Mouse (Mus musculus) hindbrain, embryonic 13.5 days (tissue): ENCODE measurements around the gene Igfals. TPM values are rescaled to one million over a fixed set of nuclear protein-coding genes. Genes with fewer than 3 reads are reported as not detected.

ENCODE experiments used
- ATAC-seq: fragments of 200-750 bp; cut with Nextera tagmentation; 2 replicates; pipeline ENCODE4 v1.8.0; 2017; ENCODE audit warnings: moderate TSS enrichment; ENCODE audit not compliant: low FRiP score
- H3K27ac ChIP-seq: fragments of 300-500 bp; sonication (generic); 2 replicates; pipeline ENCODE4 v1.5.1; 2015; ENCODE audit warnings: inconsistent platforms, mild to moderate bottlenecking, moderate library complexity
- H3K27me3 ChIP-seq: fragments of 300-500 bp; sonication (generic); 2 replicates; pipeline ENCODE4 v1.6.1; 2015; ENCODE audit warnings: mild to moderate bottlenecking, inconsistent platforms
- H3K36me3 ChIP-seq: fragments of 300-500 bp; sonication (generic); 2 replicates; pipeline ENCODE4 v1.6.1; 2015; ENCODE audit warnings: mild to moderate bottlenecking, inconsistent platforms
- H3K4me1 ChIP-seq: fragments of 300-500 bp; sonication (generic); replicated peaks from 2 replicates; pipeline ENCODE4 v1.6.1; 2015; ENCODE audit warnings: inconsistent platforms
- H3K4me2 ChIP-seq: fragments of 300-500 bp; sonication (generic); 2 replicates; pipeline ENCODE4 v1.6.1; 2015; ENCODE audit warnings: inconsistent platforms, mild to moderate bottlenecking, moderate library complexity
- H3K4me3 ChIP-seq: fragments of 300-500 bp; sonication (generic); 2 replicates; pipeline ENCODE4 v1.5.1; 2015; ENCODE audit warnings: mild to moderate bottlenecking, inconsistent platforms
- H3K9ac ChIP-seq: fragments of 300-500 bp; sonication (generic); 2 replicates; pipeline ENCODE4 v1.6.1; 2015; ENCODE audit warnings: mild to moderate bottlenecking, inconsistent platforms
- H3K9me3 ChIP-seq: fragments of 300-500 bp; sonication (generic); 2 replicates; pipeline ENCODE4 v1.6.1; 2016; ENCODE audit warnings: inconsistent platforms
- WGBS: fragments of 180-500 bp; shearing (Covaris S2); methylation state at CpG from one replicate; pipeline ENCODE4 v1.1.7; 2015; 5-methylcytosine and 5-hydroxymethylcytosine counted together
- polyA plus RNA-seq: library from polyadenylated mRNA; unstranded; fragments of >200 nt; fragmentation: Nextera tagmentation; extraction: Ambion mirVana; gene quantifications from 2 replicates; pipeline ENCODE4 v1.2.1, GENCODE M21; 2015

Gene Igfals
- polyA plus RNA-seq, 1 experiment from 2014 or later: 0.17 TPM

GRCm38 (mm10) chr17:24887291-24888080, 21.7 kb downstream of the Igfals start:
- ATAC-seq: peak; percentile 9
- no peaks in the 10 kb centered on the region for H3K9me3 ChIP-seq
- 72% methylated on average over 18 of the region's 18 CpGs for WGBS
- H3K4me1 ChIP-seq: peaks cover 39% of the 10 kb centered on the region
- no peaks in the 10 kb centered on the region for H3K27me3 ChIP-seq
- peaks cover 60% of the 10 kb centered on the region for H3K36me3 ChIP-seq
- peak overlapping the region; percentile 94 for H3K9ac ChIP-seq
- H3K4me3 ChIP-seq: peak overlapping the region; percentile 92
- peak overlapping the region; percentile 85; the same call in 1 of the 2 replicates for H3K27ac ChIP-seq
- H3K4me2 ChIP-seq: peak overlapping the region; percentile 87

DNA sequence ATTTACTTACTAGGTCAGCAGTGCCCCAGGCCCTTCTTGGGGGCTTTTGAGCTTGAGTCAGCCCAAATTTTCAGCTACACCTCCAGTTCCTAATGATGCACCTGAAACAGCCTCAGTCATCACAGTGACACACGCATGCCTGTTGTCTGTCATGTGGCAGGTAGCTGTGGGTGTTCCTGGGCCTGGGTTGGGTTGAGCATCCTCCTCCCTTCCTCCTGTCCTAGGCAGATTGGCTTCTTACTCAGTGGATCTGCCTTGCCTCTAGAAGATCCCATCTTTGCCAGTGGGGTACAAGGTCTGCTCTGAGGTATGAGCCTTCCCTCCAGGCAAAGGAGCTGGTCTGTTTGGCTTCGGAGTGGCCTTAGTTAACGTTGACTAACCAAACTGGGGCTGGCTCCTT, 23.1 kb downstream of the Igfals start:
- Histone ChIP-seq H3K27me3 (no peaks in the 10 kb centered on the region), H3K9ac (no peak overlapping the region), H3K4me2 (0 out of 2 replicates have a peak overlapping the region, but pooled peaks have one; percentile 87), H3K27ac (no peak overlapping the region), H3K36me3 (peaks cover 60% of the 10 kb centered on the region), H3K4me3 (no peak overlapping the region), H3K9me3 (no peaks in the 10 kb centered on the region), H3K4me1 (peaks cover 47% of the 10 kb centered on the region)
- ATAC-seq: no peak
- 94% methylated on average over 3 of the region's 3 CpGs for WGBS

DNA sequence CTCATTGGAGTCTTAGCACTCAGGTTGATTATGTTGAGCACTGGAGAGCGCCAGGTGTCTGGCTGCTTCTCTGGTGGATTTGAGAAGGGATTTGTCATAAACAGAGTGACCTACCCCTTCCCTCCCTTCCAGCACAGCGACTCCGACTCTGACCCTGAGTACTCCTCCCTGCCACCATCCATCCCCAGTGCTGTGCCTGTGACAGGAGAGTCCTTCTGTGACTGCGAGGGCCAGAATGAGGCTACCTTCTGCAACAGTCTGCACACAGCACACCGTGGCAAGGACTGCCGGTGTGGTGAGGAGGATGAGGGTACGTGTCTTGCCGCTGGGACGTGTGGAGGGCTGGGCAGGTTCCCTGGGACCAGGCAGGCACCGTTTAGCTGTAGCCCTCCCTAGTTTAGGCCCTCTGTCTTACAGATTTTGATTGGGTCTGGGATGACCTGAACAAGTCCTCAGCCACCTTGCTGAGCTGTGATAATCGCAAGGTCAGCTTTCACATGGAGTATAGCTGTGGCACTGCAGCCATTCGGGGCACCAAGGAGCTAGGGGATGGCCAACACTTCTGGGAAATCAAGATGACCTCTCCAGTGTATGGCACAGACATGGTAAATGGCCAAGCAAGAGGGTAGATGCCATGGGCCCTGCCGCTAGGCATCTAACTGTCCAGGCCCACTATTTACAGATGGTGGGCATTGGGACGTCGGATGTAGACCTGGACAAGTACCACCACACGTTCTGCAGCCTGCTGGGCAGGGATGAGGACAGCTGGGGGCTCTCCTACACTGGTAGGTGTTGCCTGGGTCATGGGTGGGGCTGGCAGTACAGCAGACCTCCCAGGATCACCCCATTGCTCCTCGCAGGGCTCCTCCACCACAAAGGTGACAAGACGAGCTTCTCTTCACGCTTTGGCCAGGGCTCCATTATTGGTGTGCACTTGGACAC, 24.6 kb downstream of the Igfals start:
- no peak overlapping the region; the same call in 1 of the 2 replicates for H3K4me3 ChIP-seq
- H3K27me3 ChIP-seq: no peaks in the 10 kb centered on the region
- WGBS: 90% methylated on average over 19 of the region's 19 CpGs
- peaks cover 46% of the 10 kb centered on the region for H3K4me1 ChIP-seq
- H3K27ac ChIP-seq: no peak overlapping the region
- no peaks in the 10 kb centered on the region for H3K9me3 ChIP-seq
- no peak overlapping the region for H3K4me2 ChIP-seq
- no peak overlapping the region for H3K9ac ChIP-seq
- peaks cover 52% of the 10 kb centered on the region for H3K36me3 ChIP-seq
- ATAC-seq: no peak

DNA sequence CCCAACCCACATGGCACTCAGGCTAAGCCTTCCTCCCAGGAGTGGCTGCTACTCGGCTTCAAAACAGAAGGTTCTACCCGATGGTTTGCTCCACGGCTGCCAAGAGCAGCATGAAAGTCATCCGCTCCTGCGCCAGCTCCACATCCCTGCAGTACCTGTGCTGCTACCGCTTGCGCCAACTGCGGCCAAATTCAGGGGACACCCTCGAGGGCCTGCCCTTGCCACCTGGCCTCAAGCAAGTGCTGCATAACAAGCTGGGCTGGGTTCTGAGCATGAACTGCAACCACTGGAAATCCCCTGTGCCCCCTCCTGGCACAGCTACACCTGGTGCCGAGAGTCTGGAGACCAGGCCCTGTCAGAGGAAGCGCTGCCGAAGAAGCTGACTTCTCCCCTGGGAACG, 25.5 kb downstream of the Igfals start:
- Histone ChIP-seq H3K36me3 (peaks cover 52% of the 10 kb centered on the region), H3K4me3 (no peak overlapping the region)
- 89% methylated on average over 13 of the region's 13 CpGs for WGBS

GRCm38 (mm10) chr17:24892785-24893184, 27.0 kb downstream of the Igfals start:
- Histone ChIP-seq H3K9ac (no peak overlapping the region), H3K4me1 (peaks cover 52% of the 10 kb centered on the region), H3K4me2 (no peak overlapping the region), H3K27me3 (no peaks in the 10 kb centered on the region), H3K36me3 (peaks cover 58% of the 10 kb centered on the region), H3K4me3 (no peak overlapping the region), H3K27ac (no peak overlapping the region), H3K9me3 (no peaks in the 10 kb centered on the region)
- WGBS: 92% methylated on average over 12 of the region's 12 CpGs
- no peak for ATAC-seq

More for the DNA sequence above, 25.5 kb downstream of the Igfals start:
- ATAC-seq: no peak
- H3K4me2 ChIP-seq: no peak overlapping the region
- H3K4me1 ChIP-seq: peaks cover 49% of the 10 kb centered on the region
- H3K27me3 ChIP-seq: no peaks in the 10 kb centered on the region
- no peak overlapping the region; the same call in 1 of the 2 replicates for H3K9ac ChIP-seq
- no peak overlapping the region for H3K27ac ChIP-seq
- no peaks in the 10 kb centered on the region for H3K9me3 ChIP-seq

- no peak overlapping the region for H3K4me3 ChIP-seq
- 0 out of 2 replicates have a peak overlapping the region, but pooled peaks have one; percentile 96 for H3K9ac ChIP-seq
- no peaks in the 10 kb centered on the region for H3K9me3 ChIP-seq
- no peak for ATAC-seq
- no peak overlapping the region for H3K4me2 ChIP-seq
- H3K27me3 ChIP-seq: no peaks in the 10 kb centered on the region
- 91% methylated on average over 2 of the region's 2 CpGs for WGBS
- H3K4me1 ChIP-seq: peaks cover 52% of the 10 kb centered on the region
- H3K27ac ChIP-seq: no peak overlapping the region
- H3K36me3 ChIP-seq: peaks cover 63% of the 10 kb centered on the region
Observed at GRCm38 (mm10) chr17:24893276-24893675, 27.5 kb downstream of the Igfals start.

GRCm38 (mm10) chr17:24894061-24894994, 28.5 kb downstream of the Igfals start:
- peak overlapping the region; percentile 100 for H3K4me2 ChIP-seq
- H3K9ac ChIP-seq: peak overlapping the region; percentile 96
- H3K9me3 ChIP-seq: no peaks in the 10 kb centered on the region
- WGBS: 12% methylated on average over 31 of the region's 31 CpGs
- peak overlapping the region; percentile 70 for H3K4me3 ChIP-seq
- H3K27ac ChIP-seq: peak overlapping the region; percentile 91
- H3K27me3 ChIP-seq: no peaks in the 10 kb centered on the region
- peak; percentile 38 for ATAC-seq
- peaks cover 68% of the 10 kb centered on the region for H3K36me3 ChIP-seq
- peaks cover 49% of the 10 kb centered on the region for H3K4me1 ChIP-seq

- peak; percentile 63 for ATAC-seq
- Histone ChIP-seq H3K4me1 (peaks cover 48% of the 10 kb centered on the region), H3K4me2 (peak within 1 kb of the TSS; percentile 100), H3K27ac (peak within 1 kb of the TSS; percentile 91), H3K27me3 (no peaks in the 10 kb centered on the region), H3K4me3 (peak within 1 kb of the TSS; percentile 70), H3K36me3 (peaks cover 68% of the 10 kb centered on the region), H3K9ac (peak within 1 kb of the TSS; percentile 96), H3K9me3 (no peaks in the 10 kb centered on the region)
- WGBS: under 1% methylated on average over 62 of the region's 62 CpGs
Observed at GRCm38 (mm10) chr17:24894995-24895547, 29.3 kb downstream of the Igfals start, which contains the start of the genes Eme2 and Mrps34. Eme2 (minus strand) TSS chr17:24895087. Mrps34 (plus strand) TSS chr17:24895116.

GRCm38 (mm10) chr17:24895571-24896240, 29.9 kb downstream of the Igfals start:
- H3K27me3 ChIP-seq: no peaks in the 10 kb centered on the region
- H3K9me3 ChIP-seq: no peaks in the 10 kb centered on the region
- ATAC-seq: peak; percentile 4; the same call in 1 of the 2 replicates
- peak overlapping the region; percentile 70 for H3K4me3 ChIP-seq
- H3K9ac ChIP-seq: peak overlapping the region; percentile 96
- peak overlapping the region; percentile 100 for H3K4me2 ChIP-seq
- H3K27ac ChIP-seq: peak overlapping the region; percentile 91
- H3K36me3 ChIP-seq: peaks cover 68% of the 10 kb centered on the region
- peaks cover 46% of the 10 kb centered on the region for H3K4me1 ChIP-seq
- 11% methylated on average over 23 of the region's 23 CpGs for WGBS

DNA sequence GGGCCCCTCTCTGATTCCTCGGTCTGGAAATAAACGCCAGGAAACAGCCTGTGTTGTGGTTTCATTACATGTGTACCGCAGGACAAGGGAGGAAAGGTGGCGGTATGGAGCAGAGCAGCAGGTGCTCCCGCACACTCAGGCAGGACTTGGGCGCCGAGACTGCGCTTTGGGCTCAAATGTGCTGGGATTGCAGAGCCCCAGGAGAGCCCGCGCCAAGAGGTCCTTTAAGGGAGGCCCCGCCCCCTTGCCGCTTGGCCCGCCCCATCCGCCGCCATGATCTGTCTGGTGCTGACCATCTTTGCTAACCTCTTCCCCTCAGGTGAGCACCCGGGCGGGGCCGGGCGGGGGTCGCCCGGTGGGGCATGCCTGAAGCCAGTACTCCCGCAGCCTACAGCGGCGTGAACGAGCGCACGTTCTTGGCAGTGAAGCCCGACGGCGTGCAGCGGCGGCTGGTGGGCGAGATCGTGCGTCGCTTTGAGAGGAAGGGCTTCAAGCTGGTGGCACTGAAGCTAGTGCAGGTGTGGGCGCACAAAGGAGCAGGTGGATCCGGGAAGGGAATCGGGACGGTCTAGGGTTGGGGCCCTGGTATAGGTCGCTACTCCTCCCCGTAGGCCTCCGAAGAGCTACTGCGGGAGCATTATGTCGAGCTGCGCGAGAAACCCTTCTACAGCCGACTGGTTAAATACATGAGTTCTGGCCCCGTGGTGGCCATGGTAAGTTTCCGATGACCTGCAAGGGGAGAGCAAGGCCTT, 30.6 kb downstream of the Igfals start, which contains the start of gene Nme3:
Nme3 (plus strand) TSS at position 260 of the 752 bp plus-strand sequence.
- Histone ChIP-seq H3K4me1 (peaks cover 46% of the 10 kb centered on the region), H3K27me3 (no peaks in the 10 kb centered on the region), H3K27ac (peak within 1 kb of the TSS; percentile 91), H3K4me3 (peak within 1 kb of the TSS; percentile 70), H3K36me3 (peaks cover 68% of the 10 kb centered on the region), H3K9ac (peak within 1 kb of the TSS; percentile 96), H3K4me2 (peak within 1 kb of the TSS; percentile 100), H3K9me3 (no peaks in the 10 kb centered on the region)
- 2% methylated on average over 50 of the region's 50 CpGs for WGBS
- peak; percentile 65 for ATAC-seq
